Comparison of ENCODE assay signal across 7 mouse cellular contexts in genomic region chr9:41860681-41861080, GRCm38 (mm10).
DNase-seq lines count a peak whose midpoint lies in the region; TF ChIP-seq lines count a peak whose summit lies in the region.

No protein-coding gene starts in this region.

- no peaks in the 10 kb centered on the region for H3K79me2 ChIP-seq in myocyte (ENCODE audit: control insufficient read depth, insufficient read depth)

- no peaks in the 10 kb centered on the region for H3K27me3 ChIP-seq in myocyte (ENCODE audit: control insufficient read depth, insufficient read depth, insufficient read length)

- H3K36me3 ChIP-seq in myocyte (ENCODE audit: control insufficient read depth, insufficient read depth) = no peaks in the 10 kb centered on the region

- DNase-seq in adipocyte (ENCODE audit: low spot score) = peak; percentile 74
- peak; percentile 53 for DNase-seq in embryo, embryonic 10.5 days (ENCODE audit: low spot score)
- DNase-seq in gastrocnemius, postnatal 4 days (ENCODE audit: low spot score in 2 of 2) = peak; percentile 62 to 70
- peak; percentile 11 for DNase-seq in kidney, adult 18-20 months
- DNase-seq in left cerebral cortex, postnatal 25 days (ENCODE audit: low spot score in 2 of 2) = peak; percentile 60 to 67
- DNase-seq in urinary bladder, postnatal 36 days (ENCODE audit: low spot score in 2 of 2) = peak; percentile 6 to 28

- intact Hi-C loops in left cerebral cortex, postnatal 25 days (cut with DNase I) = no loop called here

- peak overlapping the region; percentile 15 for H3K4me2 ChIP-seq in myocyte (ENCODE audit: low read depth)

- no peak for TF ChIP-seq POLR2A in myocyte (IDR thresholded peaks at IDR 0.05; ENCODE audit: insufficient read length, low read depth)

- no peak overlapping the region for H3K4me3 ChIP-seq in myocyte

- no peak overlapping the region for H3ac ChIP-seq in myocyte (ENCODE audit: control insufficient read depth, insufficient read length)

TF ChIP-seq in myocyte, 11 proteins besides CTCF, POLR2A, EP300 and RAD21:
- TF ChIP-seq MYOG (IDR thresholded peaks at IDR 0.05; ENCODE audit: control insufficient read depth in 1 of 3, insufficient read depth in 1 of 3, insufficient read length in 2 of 3, low read depth in 2 of 3) (no peak), POLR2AphosphoS2 (IDR thresholded peaks at IDR 0.05; ENCODE audit: insufficient read length, low read depth) (no peak), REST (IDR thresholded peaks at IDR 0.05; ENCODE audit: insufficient read depth, insufficient read length) (no peak), USF1 (IDR thresholded peaks at IDR 0.05; ENCODE audit: low read depth) (no peak), MYOD1 (IDR thresholded peaks at IDR 0.05; ENCODE audit: control insufficient read depth in 1 of 3, insufficient read length in 2 of 3, low read depth in 2 of 3) (no peak), TCF12 (IDR thresholded peaks at IDR 0.05; ENCODE audit: insufficient read depth, poor library complexity, severe bottlenecking) (no peak), E2F4 (IDR thresholded peaks at IDR 0.05; ENCODE audit: insufficient read depth) (no peak), TCF3 (IDR thresholded peaks at IDR 0.05; ENCODE audit: insufficient read length, low read depth) (no peak), MAX (IDR thresholded peaks at IDR 0.05; ENCODE audit: low read depth) (no peak), SRF (IDR thresholded peaks at IDR 0.05; ENCODE audit: control insufficient read depth, insufficient read length, low read depth) (no peak), CEBPB (IDR thresholded peaks at IDR 0.05; ENCODE audit: insufficient read depth, poor library complexity, severe bottlenecking) (no peak)

Comparison
In these comparisons a context has a peak if more than half of its experiments do, and no peak if none do; other contexts are left out.
1. DNase-seq: peak in every context shown above with its lines; median percentile 74 in adipocyte; 66 in gastrocnemius, postnatal 4 days; 64 in left cerebral cortex, postnatal 25 days; 53 in embryo, embryonic 10.5 days; 17 in urinary bladder, postnatal 36 days; 11 in kidney, adult 18-20 months.